Mouse (Mus musculus) heart, embryonic 13.5 days (tissue): ENCODE data around the gene Piezo1. TPM values are rescaled to one million over a fixed set of nuclear protein-coding genes. Genes with fewer than 3 reads are reported as not detected.

ENCODE experiments used
- ATAC-seq: fragments of 200-750 bp; cut with Nextera tagmentation; 2 replicates; pipeline ENCODE4 v1.8.0; 2017; ENCODE audit warnings: moderate TSS enrichment; ENCODE audit not compliant: insufficient number of reproducible peaks, low FRiP score, low TSS enrichment; ENCODE audit errors: extremely low read depth
- H3K27ac ChIP-seq: fragments of 300-500 bp; sonication (generic); replicated peaks from 2 replicates; pipeline ENCODE4 v1.5.1; 2015; ENCODE audit warnings: moderate library complexity, mild to moderate bottlenecking, inconsistent platforms
- H3K27me3 ChIP-seq: fragments of 300-500 bp; sonication (generic); replicated peaks from 2 replicates; pipeline ENCODE4 v1.6.1; 2015; ENCODE audit warnings: mild to moderate bottlenecking, inconsistent platforms
- H3K36me3 ChIP-seq: fragments of 300-500 bp; sonication (generic); 2 replicates; pipeline ENCODE4 v1.6.1; 2015; ENCODE audit warnings: mild to moderate bottlenecking, inconsistent platforms
- H3K4me1 ChIP-seq: fragments of 300-500 bp; sonication (generic); 2 replicates; pipeline ENCODE4 v1.6.1; 2015; ENCODE audit warnings: inconsistent platforms
- H3K4me2 ChIP-seq: fragments of 300-500 bp; sonication (generic); 2 replicates; pipeline ENCODE4 v1.6.1; 2015; ENCODE audit warnings: inconsistent platforms, mild to moderate bottlenecking, moderate library complexity
- H3K4me3 ChIP-seq: fragments of 300-500 bp; sonication (generic); 2 replicates; pipeline ENCODE4 v1.5.1; 2015; ENCODE audit warnings: moderate library complexity, mild to moderate bottlenecking, inconsistent platforms
- H3K9ac ChIP-seq: fragments of 300-500 bp; sonication (generic); 2 replicates; pipeline ENCODE4 v1.6.1; 2015; ENCODE audit warnings: inconsistent platforms, mild to moderate bottlenecking, moderate library complexity
- H3K9me3 ChIP-seq: fragments of 300-500 bp; sonication (generic); 2 replicates; pipeline ENCODE4 v1.6.1; 2016; ENCODE audit warnings: inconsistent platforms
- WGBS: fragments of 180-500 bp; shearing (Covaris S2); methylation state at CpG from one replicate; pipeline ENCODE4 v1.1.7; 2015; ENCODE audit warnings: mixed read lengths; 5-methylcytosine and 5-hydroxymethylcytosine counted together
- microRNA-seq: library from miRNA; unstranded; fragments of <30 nt; microRNA quantifications from one replicate; pipeline ENCODE4, GENCODE M21; 2016
- polyA plus RNA-seq: library from polyadenylated mRNA; unstranded; fragments of >200 nt; fragmentation: Nextera tagmentation; extraction: Ambion mirVana; gene quantifications from 2 replicates; pipeline ENCODE4 v1.2.1, GENCODE M21; 2015

Gene Piezo1
- polyA plus RNA-seq, 1 experiment from 2014 or later = 15.4 TPM

- peaks cover 51% of the 10 kb centered on the region for H3K36me3 ChIP-seq
- H3K9me3 ChIP-seq = no peaks in the 10 kb centered on the region
- peaks cover 29% of the 10 kb centered on the region for H3K4me1 ChIP-seq
- H3K4me2 ChIP-seq = peak overlapping the region; percentile 90
- H3K27ac ChIP-seq = peak overlapping the region; percentile 71; the same call in 1 of the 2 replicates
- ATAC-seq = peak; percentile 1; the same call in 1 of the 2 replicates
- H3K9ac ChIP-seq = peak overlapping the region; percentile 88
- H3K4me3 ChIP-seq = peak overlapping the region; percentile 68
- WGBS = 63% methylated on average over 11 of the region's 11 CpGs
- H3K27me3 ChIP-seq = no peaks in the 10 kb centered on the region
Observed at GRCm38 (mm10) chr8:122433269-122433905, 117.7 kb downstream of the Piezo1 start.

- Histone ChIP-seq H3K36me3 (peaks cover 46% of the 10 kb centered on the region), H3K4me1 (peaks cover 22% of the 10 kb centered on the region), H3K27ac (peak within 1 kb of the TSS; percentile 71), H3K9ac (peak within 1 kb of the TSS; percentile 88), H3K9me3 (no peaks in the 10 kb centered on the region), H3K4me2 (peak within 1 kb of the TSS; percentile 90), H3K4me3 (peak within 1 kb of the TSS; percentile 68), H3K27me3 (no peaks in the 10 kb centered on the region)
- 3% methylated on average over 45 of the region's 45 CpGs for WGBS
- peak; percentile 51; the same call in 1 of the 2 replicates for ATAC-seq
Observed at GRCm38 (mm10) chr8:122432443-122433268, 118.5 kb downstream of the Piezo1 start, which contains the start of gene Cyba. Cyba (minus strand) TSS chr8:122432930.

Small RNA genes lying within 50 kb of the gene (microRNA-seq; reads per million reads assigned to microRNA genes)
- gene Gm24366 = not detected

Other genes starting within 250 kb of the Piezo1 start
- gene Trhr2, start 190.6 kb downstream of the Piezo1 start, polyA plus RNA-seq = not detected in 2 replicates
- 30.4 and 31.1 TPM in 2 replicates for gene Zc3h18, start 174.7 kb downstream of the Piezo1 start, polyA plus RNA-seq
- not detected in 2 replicates for gene Il17c, start 129.3 kb downstream of the Piezo1 start, polyA plus RNA-seq
- 170 and 202 TPM in 2 replicates for gene Cyba, start 118.4 kb downstream of the Piezo1 start, polyA plus RNA-seq
- 19.7 and 21.8 TPM in 2 replicates for gene Mvd, start 107.9 kb downstream of the Piezo1 start, polyA plus RNA-seq
- 2.4 and 3.1 TPM in 2 replicates for gene Snai3, start 90.6 kb downstream of the Piezo1 start, polyA plus RNA-seq
- gene Rnf166, start 75.3 kb downstream of the Piezo1 start, polyA plus RNA-seq = 33.2 and 42.0 TPM in 2 replicates
- 23.9 and 29.6 TPM in 2 replicates for gene Ctu2, start 75.2 kb downstream of the Piezo1 start, polyA plus RNA-seq
- 31.0 and 34.6 TPM in 2 replicates for gene Cdt1, start 16.7 kb upstream of the Piezo1 start, polyA plus RNA-seq
- gene Aprt, start 25.6 kb upstream of the Piezo1 start, polyA plus RNA-seq = 251 and 271 TPM in 2 replicates
- 11.1 and 11.9 TPM in 2 replicates for gene Galns, start 60.1 kb upstream of the Piezo1 start, polyA plus RNA-seq
- gene Trappc2l, start 60.3 kb upstream of the Piezo1 start, polyA plus RNA-seq = 55.6 and 74.0 TPM in 2 replicates
- not detected in 2 replicates for gene Pabpn1l, start 71.4 kb upstream of the Piezo1 start, polyA plus RNA-seq
- 4.2 and 4.8 TPM in 2 replicates for gene Cbfa2t3, start 147.8 kb upstream of the Piezo1 start, polyA plus RNA-seq
- gene Acsf3, start 224.2 kb upstream of the Piezo1 start, polyA plus RNA-seq = 14.3 and 15.4 TPM in 2 replicates